Mouse (Mus musculus): ENCODE data around the gene Grk2. TPM values are rescaled to one million over a fixed set of nuclear protein-coding genes. Genes with fewer than 3 reads are reported as not detected.

Grk2 gene
- total RNA-seq, 2 experiments from 2014 or later, result 217 to 223 TPM

GRCm38 (mm10) chr19:4304871-4305321, 1.1 kb downstream of the Grk2 start:
- no peak for DNase-seq (ENCODE audit: low spot score in 2 of 2)
- intact Hi-C loops (cut with DNase I), result loop anchor here (10.0 kb wide), 1 partner anchor 290 kb away; the partner anchor contains the start of gene Ndufv1

- no peak for DNase-seq (ENCODE audit: low spot score in 2 of 2)
- intact Hi-C loops (cut with DNase I), result loop anchor here (10.0 kb wide), 1 partner anchor 290 kb away; the partner anchor contains the start of gene Ndufv1
Observed at GRCm38 (mm10) chr19:4304251-4304821, 1.7 kb downstream of the Grk2 start.

GRCm38 (mm10) chr19:4303640-4303995, 2.4 kb downstream of the Grk2 start:
- DNase-seq (ENCODE audit: low spot score in 2 of 2), result no peak
- intact Hi-C loops (cut with DNase I), result loop anchor here (1.0 to 10.0 kb wide), 2 partner anchors 20 to 289 kb away; partner anchors contain the start of genes Ankrd13d and Ndufv1

GRCm38 (mm10) chr19:4302936-4303639, 2.9 kb downstream of the Grk2 start:
- peak; percentile 44 to 60 for DNase-seq (ENCODE audit: low spot score in 2 of 2)
- intact Hi-C loops (cut with DNase I), result loop anchor here (1.0 to 10.0 kb wide), 2 partner anchors 20 to 288 kb away; partner anchors contain the start of genes Ankrd13d and Ndufv1

GRCm38 (mm10) chr19:4301735-4302651, 4.0 kb downstream of the Grk2 start:
- DNase-seq (ENCODE audit: low spot score in 2 of 2), result peak; percentile 51 to 68

GRCm38 (mm10) chr19:4300852-4301734, 4.9 kb downstream of the Grk2 start:
- no peak for DNase-seq (ENCODE audit: low spot score in 2 of 2)
- intact Hi-C loops (cut with DNase I), result loop anchor here (10.0 kb wide), 1 partner anchor 286 kb away; the partner anchor contains the start of gene Ndufv1

More at GRCm38 (mm10) chr19:4301735-4302651, 4.0 kb downstream of the Grk2 start:
- intact Hi-C loops (cut with DNase I), result loop anchor here (10.0 kb wide), 1 partner anchor 287 kb away; the partner anchor contains the start of gene Ndufv1

GRCm38 (mm10) chr19:4300271-4300704, 5.7 kb downstream of the Grk2 start:
- intact Hi-C loops (cut with DNase I), result loop anchor here (10.0 kb wide), 1 partner anchor 285 kb away; the partner anchor contains the start of gene Ndufv1

GRCm38 (mm10) chr19:4299574-4300270, 6.3 kb downstream of the Grk2 start:
- intact Hi-C loops (cut with DNase I), result loop anchor here (10.0 kb wide), 1 partner anchor 285 kb away; the partner anchor contains the start of gene Ndufv1
- no peak for DNase-seq (ENCODE audit: low spot score in 2 of 2)

More at GRCm38 (mm10) chr19:4300271-4300704, 5.7 kb downstream of the Grk2 start:
- peak in 1 of 2 experiments; percentile 59 for DNase-seq (ENCODE audit: low spot score in 2 of 2)

- intact Hi-C loops (cut with DNase I), result no loop called here
- no peak for DNase-seq (ENCODE audit: low spot score in 2 of 2)
Observed at GRCm38 (mm10) chr19:4299126-4299525, 6.9 kb downstream of the Grk2 start.

- DNase-seq (ENCODE audit: low spot score in 2 of 2), result no peak
- intact Hi-C loops (cut with DNase I), result no loop called here
Observed at GRCm38 (mm10) chr19:4298322-4299121, 7.5 kb downstream of the Grk2 start.

GRCm38 (mm10) chr19:4297851-4298250, 8.2 kb downstream of the Grk2 start:
- DNase-seq (ENCODE audit: low spot score in 2 of 2), result no peak
- intact Hi-C loops (cut with DNase I), result no loop called here

- no peak for DNase-seq (ENCODE audit: low spot score in 2 of 2)
- intact Hi-C loops (cut with DNase I), result no loop called here
Observed at GRCm38 (mm10) chr19:4296611-4297010, 9.4 kb downstream of the Grk2 start.

GRCm38 (mm10) chr19:4295391-4295790, 10.6 kb downstream of the Grk2 start:
- no peak for DNase-seq (ENCODE audit: low spot score in 2 of 2)
- intact Hi-C loops (cut with DNase I), result no loop called here

GRCm38 (mm10) chr19:4294381-4295097, 11.5 kb downstream of the Grk2 start:
- peak in 1 of 2 experiments; percentile 53 for DNase-seq (ENCODE audit: low spot score in 2 of 2)

GRCm38 (mm10) chr19:4291161-4291560, 14.9 kb downstream of the Grk2 start:
- intact Hi-C loops (cut with DNase I), result no loop called here
- DNase-seq (ENCODE audit: low spot score in 2 of 2), result no peak

More at GRCm38 (mm10) chr19:4294381-4295097, 11.5 kb downstream of the Grk2 start:
- intact Hi-C loops (cut with DNase I), result no loop called here

- intact Hi-C loops (cut with DNase I), result no loop called here
- no peak for DNase-seq (ENCODE audit: low spot score in 2 of 2)
Observed at GRCm38 (mm10) chr19:4290749-4291148, 15.3 kb downstream of the Grk2 start.
